Mouse (Mus musculus): ENCODE data around the gene Crygd. TPM values are rescaled to one million over a fixed set of nuclear protein-coding genes. Genes with fewer than 3 reads are reported as not detected.
"Not testable (repeated sequence)": the region's sequence is repeated elsewhere in the genome, so short reads cannot be mapped to it uniquely, and the experiment has no call there.

The Crygd gene
- polyA plus RNA-seq, 1 experiment: not detected

- H3K4me3 ChIP-seq (ENCODE audit: insufficient read depth, low read depth, low read length): no peak overlapping the region
- H3K4me1 ChIP-seq (ENCODE audit: control insufficient read depth, insufficient read depth, low read length): no peaks in the 10 kb centered on the region
- TF ChIP-seq POLR2A (IDR thresholded peaks at IDR 0.05; ENCODE audit: insufficient read depth, low read depth, low read length): no peak
- TF ChIP-seq CTCF (IDR thresholded peaks at IDR 0.05; ENCODE audit: insufficient read depth, low read depth, low read length): no peak
- H3K27ac ChIP-seq (ENCODE audit: insufficient read depth, low read depth, low read length): no peak overlapping the region
- 84% methylated on average over 2 of the region's 2 CpGs for WGBS
These were observed 27.1 kb upstream of the Crygd start for GRCm38 (mm10) chr1:65090370-65090769.

GRCm38 (mm10) chr1:65088567-65089356, 25.5 kb upstream of the Crygd start:
- Histone ChIP-seq H3K27ac (ENCODE audit: insufficient read depth, low read depth, low read length) (no peak overlapping the region), H3K4me3 (ENCODE audit: insufficient read depth, low read depth, low read length) (no peak overlapping the region), H3K4me1 (ENCODE audit: control insufficient read depth, insufficient read depth, low read length) (no peaks in the 10 kb centered on the region)
- WGBS: 84% methylated on average over 6 of the region's 6 CpGs
- TF ChIP-seq CTCF (IDR thresholded peaks at IDR 0.05; ENCODE audit: insufficient read depth, low read depth, low read length) (no peak), POLR2A (IDR thresholded peaks at IDR 0.05; ENCODE audit: insufficient read depth, low read depth, low read length) (no peak)

GRCm38 (mm10) chr1:65082188-65082587, 18.9 kb upstream of the Crygd start, which contains the start of gene Crygb:
Gene Crygb, minus strand, starts transcription at chr1:65082288.
- TF ChIP-seq POLR2A (IDR thresholded peaks at IDR 0.05; ENCODE audit: insufficient read depth, low read depth, low read length): no peak
- no peak for TF ChIP-seq CTCF (IDR thresholded peaks at IDR 0.05; ENCODE audit: insufficient read depth, low read depth, low read length)
- 48% methylated on average over 7 of the region's 7 CpGs for WGBS
- H3K4me1 ChIP-seq (ENCODE audit: control insufficient read depth, insufficient read depth, low read length): no peaks in the 10 kb centered on the region

GRCm38 (mm10) chr1:65075607-65076006, 12.4 kb upstream of the Crygd start:
- H3K4me3 ChIP-seq (ENCODE audit: insufficient read depth, low read depth, low read length): no peak overlapping the region
- 11% methylated on average over 5 of the region's 5 CpGs for WGBS
- no peak overlapping the region for H3K27ac ChIP-seq (ENCODE audit: insufficient read depth, low read depth, low read length)
- H3K4me1 ChIP-seq (ENCODE audit: control insufficient read depth, insufficient read depth, low read length): no peaks in the 10 kb centered on the region
- TF ChIP-seq POLR2A (IDR thresholded peaks at IDR 0.05; ENCODE audit: insufficient read depth, low read depth, low read length) (no peak), CTCF (IDR thresholded peaks at IDR 0.05; ENCODE audit: insufficient read depth, low read depth, low read length) (no peak)

More at GRCm38 (mm10) chr1:65082188-65082587, 18.9 kb upstream of the Crygd start, which contains the start of gene Crygb:
- Histone ChIP-seq H3K27ac (ENCODE audit: insufficient read depth, low read depth, low read length) (no peak within 1 kb of the TSS), H3K4me3 (ENCODE audit: insufficient read depth, low read depth, low read length) (no peak within 1 kb of the TSS)

GRCm38 (mm10) chr1:65073589-65073988, 10.3 kb upstream of the Crygd start, which contains the start of gene Crygc:
Gene Crygc, minus strand, starts transcription at chr1:65073689.
- H3K4me3 ChIP-seq (ENCODE audit: insufficient read depth, low read depth, low read length): no peak within 1 kb of the TSS
- TF ChIP-seq CTCF (IDR thresholded peaks at IDR 0.05; ENCODE audit: insufficient read depth, low read depth, low read length): no peak
- TF ChIP-seq POLR2A (IDR thresholded peaks at IDR 0.05; ENCODE audit: insufficient read depth, low read depth, low read length): no peak
- WGBS: 68% methylated on average over 6 of the region's 6 CpGs
- no peak within 1 kb of the TSS for H3K27ac ChIP-seq (ENCODE audit: insufficient read depth, low read depth, low read length)
- H3K4me1 ChIP-seq (ENCODE audit: control insufficient read depth, insufficient read depth, low read length): no peaks in the 10 kb centered on the region

GRCm38 (mm10) chr1:65067842-65068241, 4.6 kb upstream of the Crygd start:
- H3K27ac ChIP-seq (ENCODE audit: insufficient read depth, low read depth, low read length): no peak overlapping the region
- TF ChIP-seq POLR2A (IDR thresholded peaks at IDR 0.05; ENCODE audit: insufficient read depth, low read depth, low read length) (no peak), CTCF (IDR thresholded peaks at IDR 0.05; ENCODE audit: insufficient read depth, low read depth, low read length) (no peak)
- H3K4me3 ChIP-seq (ENCODE audit: insufficient read depth, low read depth, low read length): no peak overlapping the region
- H3K4me1 ChIP-seq (ENCODE audit: control insufficient read depth, insufficient read depth, low read length): no peaks in the 10 kb centered on the region

DNA sequence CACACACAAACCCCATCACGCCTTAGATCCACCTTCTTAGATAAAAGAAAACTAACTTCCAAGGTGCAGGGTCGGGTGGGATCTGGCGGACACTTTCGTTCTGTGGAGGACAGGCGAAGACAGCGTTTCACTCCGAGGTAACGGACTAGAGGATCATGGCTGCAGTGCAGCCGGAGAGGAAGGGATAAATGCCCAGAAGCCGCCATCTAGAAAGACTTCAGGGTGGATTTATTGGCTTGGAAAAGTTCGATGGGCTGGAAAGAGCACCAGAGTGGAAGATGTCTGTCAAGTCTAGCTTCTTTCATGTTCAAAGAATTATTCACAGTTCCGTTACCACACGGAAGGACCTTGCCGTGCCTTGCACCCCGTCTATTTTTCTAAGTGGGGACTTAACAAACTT, 949 bp upstream of the Crygd start:
- Histone ChIP-seq H3K27ac (ENCODE audit: insufficient read depth, low read depth, low read length) (no peak overlapping the region), H3K4me1 (ENCODE audit: control insufficient read depth, insufficient read depth, low read length) (no peaks in the 10 kb centered on the region), H3K4me3 (ENCODE audit: insufficient read depth, low read depth, low read length) (no peak overlapping the region)
- WGBS: 76% methylated on average over 15 of the region's 15 CpGs
- TF ChIP-seq POLR2A (IDR thresholded peaks at IDR 0.05; ENCODE audit: insufficient read depth, low read depth, low read length) (no peak), CTCF (IDR thresholded peaks at IDR 0.05; ENCODE audit: insufficient read depth, low read depth, low read length) (no peak)

DNA sequence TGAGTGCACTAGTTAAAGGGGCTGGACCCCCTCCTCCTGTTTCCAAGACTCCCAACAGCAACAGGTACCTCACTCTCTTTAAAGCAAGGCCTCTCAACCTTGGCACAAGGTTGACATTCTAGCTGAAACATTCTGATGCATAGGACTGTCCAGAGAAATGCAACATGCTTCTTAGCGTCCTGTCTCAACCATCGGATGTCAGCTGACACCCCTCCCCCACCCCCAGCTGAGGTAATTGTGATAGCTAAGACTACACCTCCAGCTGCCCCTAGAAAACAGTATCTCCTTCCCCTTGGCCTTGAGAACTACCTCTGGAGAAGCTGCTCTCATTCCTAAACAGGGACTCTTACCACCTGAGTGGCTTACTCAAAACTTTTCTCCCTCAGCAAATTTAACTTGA, 11.1 kb downstream of the Crygd start:
- TF ChIP-seq POLR2A (IDR thresholded peaks at IDR 0.05; ENCODE audit: insufficient read depth, low read depth, low read length) (no peak), CTCF (IDR thresholded peaks at IDR 0.05; ENCODE audit: insufficient read depth, low read depth, low read length) (no peak)
- H3K4me3 ChIP-seq (ENCODE audit: insufficient read depth, low read depth, low read length): no peak overlapping the region
- H3K27ac ChIP-seq (ENCODE audit: insufficient read depth, low read depth, low read length): no peak overlapping the region
- WGBS: 43% methylated on average over 2 of the region's 2 CpGs
- H3K4me1 ChIP-seq (ENCODE audit: control insufficient read depth, insufficient read depth, low read length): no peaks in the 10 kb centered on the region

DNA sequence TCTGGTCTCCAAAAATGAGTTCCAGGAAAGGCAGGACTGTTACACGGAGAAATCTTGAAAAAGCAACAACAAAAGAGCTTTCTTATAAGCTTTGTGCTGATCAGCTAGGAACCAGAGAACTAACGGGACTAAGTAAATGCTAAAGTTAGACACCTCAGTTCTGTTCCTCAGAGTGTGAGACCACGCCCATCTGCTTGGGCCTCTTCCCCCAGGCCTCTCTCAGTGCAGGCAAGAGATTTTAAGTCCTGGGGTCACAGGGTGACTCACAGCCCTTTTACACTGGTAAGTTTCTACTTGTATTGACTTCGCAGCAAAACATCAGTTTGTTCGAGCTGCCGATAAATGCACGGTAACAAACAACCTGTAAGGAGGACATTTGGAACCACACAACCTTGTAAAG, 11.6 kb downstream of the Crygd start:
- no peak overlapping the region for H3K4me3 ChIP-seq (ENCODE audit: insufficient read depth, low read depth, low read length)
- no peak for TF ChIP-seq POLR2A (IDR thresholded peaks at IDR 0.05; ENCODE audit: insufficient read depth, low read depth, low read length)
- TF ChIP-seq CTCF (IDR thresholded peaks at IDR 0.05; ENCODE audit: insufficient read depth, low read depth, low read length): no peak
- H3K4me1 ChIP-seq (ENCODE audit: control insufficient read depth, insufficient read depth, low read length): no peaks in the 10 kb centered on the region
- H3K27ac ChIP-seq (ENCODE audit: insufficient read depth, low read depth, low read length): no peak overlapping the region
- 84% methylated on average over 7 of the region's 7 CpGs for WGBS

- WGBS: 66% methylated on average over 11 of the region's 12 CpGs
- not testable (repeated sequence) for H3K4me1 ChIP-seq (ENCODE audit: control insufficient read depth, insufficient read depth, low read length); H3K4me3 ChIP-seq (ENCODE audit: insufficient read depth, low read depth, low read length); H3K27ac ChIP-seq (ENCODE audit: insufficient read depth, low read depth, low read length)
These were observed 12.3 kb downstream of the Crygd start, which contains the start of gene Cryge for GRCm38 (mm10) chr1:65050952-65051351. Gene Cryge, minus strand, starts transcription at chr1:65051149.

Data from olfactory bulb, adult 2 months (tissue).